Mouse (Mus musculus): ENCODE results near the gene Lmo4.

DNA sequence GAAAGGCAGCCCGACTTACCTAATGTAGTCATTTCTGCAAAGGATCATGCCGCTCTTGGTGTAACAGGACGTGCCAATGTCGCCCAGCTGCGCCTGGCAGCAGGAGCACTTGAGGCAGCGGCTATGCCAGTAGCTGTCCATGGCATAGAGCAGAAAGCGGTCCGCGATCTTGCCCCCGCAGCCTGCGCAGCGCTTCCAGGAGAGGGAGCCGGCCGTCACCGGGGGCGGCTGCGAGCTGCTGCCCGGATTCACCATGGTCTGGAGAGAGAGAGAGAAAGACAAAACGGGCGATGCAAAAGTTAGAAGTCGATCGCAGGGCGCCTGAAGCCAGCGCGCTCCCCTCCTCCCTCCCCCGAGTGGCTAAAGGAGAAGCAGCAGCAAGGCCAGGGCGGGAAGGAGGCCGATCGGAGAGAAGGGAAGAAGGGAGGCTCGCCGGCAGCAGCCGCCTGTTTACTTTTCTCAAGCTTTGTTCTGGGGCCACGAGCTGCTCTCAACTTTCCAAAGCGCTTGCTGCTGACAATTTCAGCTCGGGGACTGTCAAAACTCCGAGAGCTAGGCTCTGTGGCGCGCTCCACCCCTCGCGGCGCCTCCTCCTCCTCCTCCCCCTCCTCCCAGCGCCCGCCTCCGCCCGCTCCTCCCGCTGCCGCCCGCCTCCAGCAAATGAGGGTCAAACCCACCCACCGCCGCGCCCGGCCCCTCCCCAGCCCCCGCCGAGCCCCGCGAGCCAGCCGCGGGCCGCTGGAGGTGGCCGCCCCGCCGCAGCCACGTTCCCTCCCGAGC, 3.0 kb downstream of the Lmo4 start:
- TF ChIP-seq CTCF (IDR thresholded peaks at IDR 0.05; ENCODE audit: low read depth, low read length) (no peak), POLR2A (IDR thresholded peaks at IDR 0.05; ENCODE audit: extremely low read depth, insufficient read depth, low read length) (no peak)
